Mouse (Mus musculus) hindlimb bud, embryonic 11.5 days (tissue): ENCODE measurements around the gene Olfr457.
"Not testable (repeated sequence)": the region's sequence is repeated elsewhere in the genome, so short reads cannot be mapped to it uniquely, and the experiment has no call there.

Experiments
- DNase-seq: peaks from one replicate; pipeline ENCODE4 v3.0.0-alpha.2; 2012; ENCODE audit warnings: low read depth, low spot score; ENCODE audit errors: extremely low spot score

The Olfr457 gene

GRCm38 (mm10) chr6:42476235-42476634 is at the start of gene Olfr457:
Gene Olfr457 (minus strand): TSS chr6:42476335.
- no peak for DNase-seq

GRCm38 (mm10) chr6:42513461-42513860 is 37.3 kb upstream of the Olfr457 start:
- DNase-seq = no peak

GRCm38 (mm10) chr6:42509311-42509710 is 33.2 kb upstream of the Olfr457 start:
- no peak for DNase-seq

- no peak for DNase-seq
Observed at GRCm38 (mm10) chr6:42503478-42503877, 27.3 kb upstream of the Olfr457 start.

GRCm38 (mm10) chr6:42489731-42490130 is 13.6 kb upstream of the Olfr457 start:
- DNase-seq = no peak

- DNase-seq = no peak
Observed at GRCm38 (mm10) chr6:42487114-42487513, 11.0 kb upstream of the Olfr457 start, which contains the start of gene Olfr456. Gene Olfr456 (minus strand): TSS chr6:42487214.

GRCm38 (mm10) chr6:42484633-42485032 is 8.5 kb upstream of the Olfr457 start:
- DNase-seq = no peak

GRCm38 (mm10) chr6:42471298-42471697 is 4.8 kb downstream of the Olfr457 start:
- DNase-seq = not testable (repeated sequence)

GRCm38 (mm10) chr6:42470542-42470941 is 5.6 kb downstream of the Olfr457 start:
- DNase-seq = no peak

- no peak for DNase-seq
Observed at GRCm38 (mm10) chr6:42465096-42465495, 11.0 kb downstream of the Olfr457 start, which contains the start of gene Olfr458. Gene Olfr458 (minus strand): TSS chr6:42465196.

GRCm38 (mm10) chr6:42447381-42447780 is 28.8 kb downstream of the Olfr457 start:
- DNase-seq = no peak

- DNase-seq = no peak
Observed at GRCm38 (mm10) chr6:42444491-42444890, 31.6 kb downstream of the Olfr457 start.

- DNase-seq = no peak
Observed at GRCm38 (mm10) chr6:42441395-42441794, 34.7 kb downstream of the Olfr457 start.

GRCm38 (mm10) chr6:42435490-42435889 is 40.6 kb downstream of the Olfr457 start:
- DNase-seq = no peak

- no peak for DNase-seq
Observed at GRCm38 (mm10) chr6:42434446-42434845, 41.7 kb downstream of the Olfr457 start, which contains the start of gene Tas2r126. Gene Tas2r126 (plus strand): TSS chr6:42434535.

- no peak for DNase-seq
Observed at GRCm38 (mm10) chr6:42433554-42433953, 42.6 kb downstream of the Olfr457 start.

- DNase-seq = no peak
Observed at GRCm38 (mm10) chr6:42426337-42426736, 49.8 kb downstream of the Olfr457 start.

- DNase-seq = no peak
Observed at GRCm38 (mm10) chr6:42424472-42424871, 51.7 kb downstream of the Olfr457 start.

- no peak for DNase-seq
Observed at GRCm38 (mm10) chr6:42421439-42421838, 54.7 kb downstream of the Olfr457 start.

GRCm38 (mm10) chr6:42419443-42419842 is 56.7 kb downstream of the Olfr457 start:
- DNase-seq = no peak
